Mouse (Mus musculus) liver, adult 2 months (tissue): ENCODE results near the gene Sh3bp4.

Source experiments
- CTCF ChIP-seq: fragments of 200-500 bp; IDR thresholded peaks from 2 replicates; pipeline ENCODE4 v1.5.1; 2011; ENCODE audit warnings: low read depth, low read length, control low read depth
- POLR2A ChIP-seq: fragments of 200-500 bp; IDR thresholded peaks from 2 replicates; pipeline ENCODE4 v1.6.1; 2011; ENCODE audit warnings: low read length, control low read depth; ENCODE audit not compliant: insufficient read depth; ENCODE audit errors: extremely low read depth

DNA sequence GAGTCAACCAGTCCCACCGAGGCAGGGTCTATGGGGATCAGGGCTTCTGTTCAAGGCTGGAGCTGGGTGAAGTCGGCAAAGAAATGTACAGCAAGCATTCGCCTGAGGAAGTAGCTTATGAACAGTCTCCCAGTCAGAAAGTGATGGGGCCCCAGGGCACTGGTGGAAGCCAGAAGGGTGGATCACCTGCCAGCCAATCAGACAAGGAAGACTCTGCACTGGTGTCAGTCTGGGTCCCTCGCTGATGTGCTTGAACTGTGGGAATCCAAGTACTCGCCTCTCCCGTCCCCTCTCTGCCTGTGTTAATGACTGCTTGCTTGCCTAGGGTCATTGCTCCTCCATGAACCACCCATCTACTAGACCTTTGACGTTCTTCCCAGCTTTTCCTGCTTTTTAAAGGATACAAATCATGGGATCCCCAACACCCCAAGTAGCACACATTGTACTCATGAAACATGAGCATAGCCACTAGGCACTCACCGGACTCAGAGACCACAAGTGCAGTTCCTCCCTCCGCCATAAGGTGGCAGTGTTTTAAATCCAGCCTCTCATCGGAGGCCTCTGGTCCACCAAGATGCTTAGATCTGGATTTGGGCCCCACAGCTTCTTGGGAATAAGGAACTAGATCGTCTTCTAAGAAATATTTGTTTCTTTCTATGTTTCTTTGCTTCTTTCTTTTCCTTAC, 122.5 kb downstream of the Sh3bp4 start:
- TF ChIP-seq CTCF (peak; percentile 78), POLR2A (no peak)
